Mouse (Mus musculus): ENCODE measurements around the gene Cabp4. TPM values are rescaled to one million over a fixed set of nuclear protein-coding genes. Genes with fewer than 3 reads are reported as not detected.

Gene Cabp4
- total RNA-seq, 2 experiments from 2014 or later, result not detected

- ATAC-seq (replicated peaks; ENCODE audit: poor library complexity, severe bottlenecking), result peak; percentile 38; the same call in 1 of the 2 replicates
Observed at GRCm38 (mm10) chr19:4090446-4090845, 53.4 kb downstream of the Cabp4 start.

DNA sequence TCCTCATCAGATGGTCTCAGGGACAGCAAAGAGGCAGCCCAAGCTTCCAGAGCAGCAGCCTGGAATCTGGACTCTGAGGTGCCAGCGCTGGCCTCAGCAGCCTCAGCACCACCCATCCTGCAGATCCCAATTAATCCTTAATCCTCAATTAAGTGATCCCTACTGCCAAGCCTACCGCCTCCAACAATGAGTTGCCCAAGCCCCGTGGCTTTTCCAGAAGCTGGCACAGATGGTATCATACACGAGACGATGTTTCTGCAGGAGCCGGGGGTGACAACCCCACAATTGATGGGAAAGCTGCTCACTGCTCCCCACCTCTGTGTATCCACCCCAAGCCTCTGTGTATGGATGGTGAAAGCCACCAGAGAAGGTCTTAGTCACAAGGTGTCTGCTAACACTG, 54.7 kb downstream of the Cabp4 start:
- no peak for ATAC-seq (replicated peaks; ENCODE audit: poor library complexity, severe bottlenecking)

- ATAC-seq (replicated peaks; ENCODE audit: poor library complexity, severe bottlenecking), result no peak
Observed at GRCm38 (mm10) chr19:4088146-4088545, 55.7 kb downstream of the Cabp4 start.

DNA sequence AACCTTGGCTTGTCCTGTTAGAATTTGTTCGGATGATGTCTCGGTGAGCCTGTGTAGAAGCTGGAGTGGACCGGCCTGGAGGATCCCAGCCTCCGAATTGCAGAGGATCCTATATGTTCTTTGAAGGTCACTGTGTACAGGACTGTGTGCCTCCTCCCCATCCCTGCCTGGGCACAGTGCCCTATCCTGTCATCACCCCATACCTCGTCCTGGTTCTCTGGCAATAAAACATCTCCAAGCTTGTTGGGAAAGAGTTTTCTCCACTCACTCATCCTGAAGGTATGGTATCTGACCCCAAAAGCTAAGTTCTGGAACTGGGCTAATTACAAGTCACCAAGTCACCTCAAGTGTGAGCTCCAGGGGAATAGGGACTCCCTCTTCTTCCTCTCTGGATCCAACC, 56.7 kb downstream of the Cabp4 start:
- ATAC-seq (replicated peaks; ENCODE audit: poor library complexity, severe bottlenecking), result no peak

- ATAC-seq (replicated peaks; ENCODE audit: poor library complexity, severe bottlenecking), result no peak
Observed at GRCm38 (mm10) chr19:4086156-4086555, 57.7 kb downstream of the Cabp4 start.

Other genes with a start within 250 kb of the Cabp4 start
Only the 30 nearest of the 33 such genes appear.
- gene Unc93b1, start 208.8 kb downstream of the Cabp4 start, total RNA-seq (2014; fragmentation: Nextera tagmentation), result 162 and 191 TPM in 2 replicates
- gene Unc93b1, start 208.8 kb downstream of the Cabp4 start, total RNA-seq (2017), result 205 and 220 TPM in 2 replicates
- gene Aldh3b3, start 185.4 kb downstream of the Cabp4 start, total RNA-seq (2014; fragmentation: Nextera tagmentation), result not detected in 2 replicates
- gene Aldh3b3, start 185.4 kb downstream of the Cabp4 start, total RNA-seq (2017), result not detected in 2 replicates
- gene Aldh3b2, start 171.7 kb downstream of the Cabp4 start, total RNA-seq (2014; fragmentation: Nextera tagmentation), result not detected in 2 replicates
- gene Aldh3b2, start 171.7 kb downstream of the Cabp4 start, total RNA-seq (2017), result 0.09 TPM in 1 of 2 replicates, not detected in the other
- gene Acy3, start 157.5 kb downstream of the Cabp4 start, total RNA-seq (2014; fragmentation: Nextera tagmentation), result 4.1 and 6.4 TPM in 2 replicates
- gene Acy3, start 157.5 kb downstream of the Cabp4 start, total RNA-seq (2017), result 0.73 and 4.0 TPM in 2 replicates
- gene Tbx10, start 151.3 kb downstream of the Cabp4 start, total RNA-seq (2014; fragmentation: Nextera tagmentation), result not detected in 2 replicates
- not detected in 2 replicates for gene Tbx10, start 151.3 kb downstream of the Cabp4 start, total RNA-seq (2017)
- gene Nudt8, start 143.5 kb downstream of the Cabp4 start, total RNA-seq (2014; fragmentation: Nextera tagmentation), result 9.7 and 16.3 TPM in 2 replicates
- 4.4 and 10.5 TPM in 2 replicates for gene Nudt8, start 143.5 kb downstream of the Cabp4 start, total RNA-seq (2017)
- gene Gm49405, start 143.4 kb downstream of the Cabp4 start, total RNA-seq (2014; fragmentation: Nextera tagmentation), result 0.30 and 3.0 TPM in 2 replicates
- 1.2 and 1.3 TPM in 2 replicates for gene Gm49405, start 143.4 kb downstream of the Cabp4 start, total RNA-seq (2017)
- 3.0 and 7.0 TPM in 2 replicates for gene Doc2g, start 140.7 kb downstream of the Cabp4 start, total RNA-seq (2014; fragmentation: Nextera tagmentation)
- gene Doc2g, start 140.7 kb downstream of the Cabp4 start, total RNA-seq (2017), result 0.46 and 2.9 TPM in 2 replicates
- gene Ndufv1, start 131.2 kb downstream of the Cabp4 start, total RNA-seq (2014; fragmentation: Nextera tagmentation), result 93.8 and 132 TPM in 2 replicates
- gene Ndufv1, start 131.2 kb downstream of the Cabp4 start, total RNA-seq (2017), result 222 and 241 TPM in 2 replicates
- gene Gstp1, start 106.0 kb downstream of the Cabp4 start, total RNA-seq (2014; fragmentation: Nextera tagmentation), result 235 and 335 TPM in 2 replicates
- 84.1 and 120 TPM in 2 replicates for gene Gstp1, start 106.0 kb downstream of the Cabp4 start, total RNA-seq (2017)
- not detected in 2 replicates for gene Gstp2, start 98.0 kb downstream of the Cabp4 start, total RNA-seq (2014; fragmentation: Nextera tagmentation)
- gene Gstp2, start 98.0 kb downstream of the Cabp4 start, total RNA-seq (2017), result 4.3 TPM in 1 of 2 replicates, not detected in the other
- not detected in 2 replicates for gene Gstp3, start 84.5 kb downstream of the Cabp4 start, total RNA-seq (2014; fragmentation: Nextera tagmentation)
- 0.65 TPM in 1 of 2 replicates, not detected in the other for gene Gstp3, start 84.5 kb downstream of the Cabp4 start, total RNA-seq (2017)
- gene Cabp2, start 62.5 kb downstream of the Cabp4 start, total RNA-seq (2014; fragmentation: Nextera tagmentation), result not detected in 2 replicates
- not detected in 2 replicates for gene Cabp2, start 62.5 kb downstream of the Cabp4 start, total RNA-seq (2017)
- gene Cdk2ap2, start 46.9 kb downstream of the Cabp4 start, total RNA-seq (2014; fragmentation: Nextera tagmentation), result 119 and 155 TPM in 2 replicates
- 33.7 and 36.5 TPM in 2 replicates for gene Cdk2ap2, start 46.9 kb downstream of the Cabp4 start, total RNA-seq (2017)
- gene Pitpnm1, start 44.0 kb downstream of the Cabp4 start, total RNA-seq (2014; fragmentation: Nextera tagmentation), result 11.3 and 16.8 TPM in 2 replicates
- gene Pitpnm1, start 44.0 kb downstream of the Cabp4 start, total RNA-seq (2017), result 4.5 and 24.3 TPM in 2 replicates
- gene Aip, start 18.2 kb downstream of the Cabp4 start, total RNA-seq (2014; fragmentation: Nextera tagmentation), result 19.6 and 60.2 TPM in 2 replicates
- 31.3 and 38.6 TPM in 2 replicates for gene Aip, start 18.2 kb downstream of the Cabp4 start, total RNA-seq (2017)
- not detected in 2 replicates for gene Gpr152, start 4.2 kb downstream of the Cabp4 start, total RNA-seq (2014; fragmentation: Nextera tagmentation)
- gene Gpr152, start 4.2 kb downstream of the Cabp4 start, total RNA-seq (2017), result not detected in 2 replicates
- 143 and 234 TPM in 2 replicates for gene Coro1b, start 4.6 kb upstream of the Cabp4 start, total RNA-seq (2014; fragmentation: Nextera tagmentation)
- 71.3 and 73.2 TPM in 2 replicates for gene Coro1b, start 4.6 kb upstream of the Cabp4 start, total RNA-seq (2017)
- gene Ptprcap, start 9.6 kb upstream of the Cabp4 start, total RNA-seq (2014; fragmentation: Nextera tagmentation), result 40.8 and 53.6 TPM in 2 replicates
- 64.9 and 84.1 TPM in 2 replicates for gene Ptprcap, start 9.6 kb upstream of the Cabp4 start, total RNA-seq (2017)
- gene Rps6kb2, start 19.3 kb upstream of the Cabp4 start, total RNA-seq (2014; fragmentation: Nextera tagmentation), result 42.5 and 45.6 TPM in 2 replicates
- 21.0 and 31.6 TPM in 2 replicates for gene Rps6kb2, start 19.3 kb upstream of the Cabp4 start, total RNA-seq (2017)
- 0.58 and 5.7 TPM in 2 replicates for gene Carns1, start 31.4 kb upstream of the Cabp4 start, total RNA-seq (2014; fragmentation: Nextera tagmentation)
- gene Carns1, start 31.4 kb upstream of the Cabp4 start, total RNA-seq (2017), result 1.1 and 2.9 TPM in 2 replicates
- 41.1 and 50.1 TPM in 2 replicates for gene Tbc1d10c, start 47.3 kb upstream of the Cabp4 start, total RNA-seq (2014; fragmentation: Nextera tagmentation)
- 11.3 and 18.4 TPM in 2 replicates for gene Tbc1d10c, start 47.3 kb upstream of the Cabp4 start, total RNA-seq (2017)
- 406 and 527 TPM in 2 replicates for gene Ppp1ca, start 48.0 kb upstream of the Cabp4 start, total RNA-seq (2014; fragmentation: Nextera tagmentation)
- 494 and 518 TPM in 2 replicates for gene Ppp1ca, start 48.0 kb upstream of the Cabp4 start, total RNA-seq (2017)
- 27.8 and 41.3 TPM in 2 replicates for gene Rad9a, start 57.6 kb upstream of the Cabp4 start, total RNA-seq (2014; fragmentation: Nextera tagmentation)
- 16.0 and 16.3 TPM in 2 replicates for gene Rad9a, start 57.6 kb upstream of the Cabp4 start, total RNA-seq (2017)
- 6.8 and 7.4 TPM in 2 replicates for gene Clcf1, start 70.2 kb upstream of the Cabp4 start, total RNA-seq (2014; fragmentation: Nextera tagmentation)
- 0.67 and 1.8 TPM in 2 replicates for gene Clcf1, start 70.2 kb upstream of the Cabp4 start, total RNA-seq (2017)
- not detected in 2 replicates for gene AC109138.7, start 70.3 kb upstream of the Cabp4 start, total RNA-seq (2014; fragmentation: Nextera tagmentation)
- gene AC109138.7, start 70.3 kb upstream of the Cabp4 start, total RNA-seq (2017), result not detected in 2 replicates
- gene Pold4, start 87.9 kb upstream of the Cabp4 start, total RNA-seq (2014; fragmentation: Nextera tagmentation), result 68.6 and 117 TPM in 2 replicates
- gene Pold4, start 87.9 kb upstream of the Cabp4 start, total RNA-seq (2017), result 69.5 and 92.0 TPM in 2 replicates
- 17.7 and 25.9 TPM in 2 replicates for gene Ssh3, start 125.1 kb upstream of the Cabp4 start, total RNA-seq (2014; fragmentation: Nextera tagmentation)
- gene Ssh3, start 125.1 kb upstream of the Cabp4 start, total RNA-seq (2017), result 10.8 and 22.0 TPM in 2 replicates
- 6.8 and 7.2 TPM in 2 replicates for gene Ankrd13d, start 139.1 kb upstream of the Cabp4 start, total RNA-seq (2014; fragmentation: Nextera tagmentation)
- 1.6 and 3.9 TPM in 2 replicates for gene Ankrd13d, start 139.1 kb upstream of the Cabp4 start, total RNA-seq (2017)
- gene Grk2, start 162.2 kb upstream of the Cabp4 start, total RNA-seq (2014; fragmentation: Nextera tagmentation), result 179 and 198 TPM in 2 replicates
- gene Grk2, start 162.2 kb upstream of the Cabp4 start, total RNA-seq (2017), result 133 and 181 TPM in 2 replicates

All from granulocyte monocyte progenitor cell, adult 5-6 weeks (primary cell).